29 mouse cellular contexts compared by ENCODE assay signal in the genomic region with DNA sequence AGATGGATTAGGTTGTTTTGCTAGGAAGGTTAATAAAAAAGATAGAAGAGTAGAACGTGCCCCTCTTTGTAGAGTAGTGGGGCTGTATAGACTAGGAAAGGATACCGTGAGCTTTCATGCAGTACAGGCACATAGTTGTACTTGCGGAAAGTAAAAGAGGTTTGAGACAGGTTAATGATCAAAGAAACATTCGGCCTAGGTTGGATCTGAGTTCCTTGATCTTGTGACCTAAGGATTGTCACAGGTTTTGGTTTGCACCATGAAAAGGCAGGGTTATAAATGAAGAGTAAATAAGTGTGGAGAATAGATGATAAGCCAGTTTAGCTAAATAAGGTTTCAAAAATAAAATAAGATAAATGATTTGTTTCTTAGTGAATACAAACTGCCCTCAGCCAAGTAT. TPM values are rescaled to one million over a fixed set of nuclear protein-coding genes. Genes with fewer than 3 reads are reported as not detected.
"Had no signal": no experiment of that assay in that cellular context is flagged by ENCODE, and none has a peak within 500 bp of the region (broad histone marks: within the 10 kb centered on the region; RNA-seq: fewer than 3 reads in every experiment).

No protein-coding gene starts in this region.

- H3K27ac ChIP-seq: embryonic facial prominence, embryonic 10.5 days; embryonic facial prominence, embryonic 12.5 days; embryonic facial prominence, embryonic 13.5 days; embryonic facial prominence, embryonic 15.5 days; forebrain, embryonic 10.5 days; forebrain, embryonic 12.5 days; forebrain, embryonic 13.5 days; forebrain, embryonic 15.5 days; gastrocnemius, adult 2 months had no signal

- H3K27me3 ChIP-seq: embryonic facial prominence, embryonic 12.5 days; embryonic facial prominence, embryonic 13.5 days; embryonic facial prominence, embryonic 15.5 days; forebrain, embryonic 12.5 days; forebrain, embryonic 13.5 days; forebrain, embryonic 15.5 days had no signal

- H3K4me2 ChIP-seq: embryonic facial prominence, embryonic 12.5 days; embryonic facial prominence, embryonic 13.5 days; embryonic facial prominence, embryonic 15.5 days; forebrain, embryonic 12.5 days; forebrain, embryonic 13.5 days; forebrain, embryonic 15.5 days had no signal

- H3K9ac ChIP-seq: embryonic facial prominence, embryonic 12.5 days; embryonic facial prominence, embryonic 13.5 days; embryonic facial prominence, embryonic 15.5 days; forebrain, embryonic 12.5 days; forebrain, embryonic 13.5 days; forebrain, embryonic 15.5 days; forebrain, postnatal 0 days had no signal

- H3K9me3 ChIP-seq: embryonic facial prominence, embryonic 10.5 days; embryonic facial prominence, embryonic 12.5 days; embryonic facial prominence, embryonic 13.5 days; embryonic facial prominence, embryonic 15.5 days; forebrain, embryonic 10.5 days; forebrain, embryonic 12.5 days; forebrain, embryonic 13.5 days; forebrain, embryonic 15.5 days had no signal

- DNase-seq: cerebellum, adult 2 months; cerebellum, adult 8-10 months; cerebellum, adult 9-10 months; cerebellum, adult 9-11 months; cerebellum, postnatal 10 days; cerebellum, postnatal 14 days; cerebellum, postnatal 25 days; cerebellum, postnatal 36 days; embryo, embryonic 11 days; forebrain, postnatal 0 days; gastrocnemius, adult 2 months; gastrocnemius, postnatal 10 days; gastrocnemius, postnatal 14 days; gastrocnemius, postnatal 25 days; gastrocnemius, postnatal 36 days; heart, adult 11 months; heart, adult 18-20 months had no signal

- ATAC-seq: forebrain, embryonic 13.5 days; forebrain, embryonic 14.5 days; forebrain, embryonic 15.5 days; forebrain, embryonic 16.5 days; forebrain, postnatal 0 days had no signal

- H3K4me3 ChIP-seq: embryonic facial prominence, embryonic 10.5 days; embryonic facial prominence, embryonic 12.5 days; embryonic facial prominence, embryonic 13.5 days; embryonic facial prominence, embryonic 15.5 days; erythroblast, embryonic 14.5 days; forebrain, embryonic 10.5 days; forebrain, embryonic 12.5 days; forebrain, embryonic 13.5 days; forebrain, embryonic 15.5 days; gastrocnemius, adult 2 months had no signal

RNA-seq across cellular contexts. Expression of gene Snhg11, which starts 11.3 kb away (rescaled TPM):
- total RNA-seq: common myeloid progenitor, adult 5-6 weeks had no signal
- polyA plus RNA-seq: erythroblast, embryonic 14.5 days had no signal
